Mouse (Mus musculus) lung, adult 2 months (tissue): ENCODE data around the gene 4930438A08Rik.

Source experiments
- CTCF ChIP-seq: fragments of 200-500 bp; IDR thresholded peaks from 2 replicates; pipeline ENCODE4 v1.5.1; 2011; ENCODE audit warnings: mild to moderate bottlenecking, low read length, control low read depth; ENCODE audit not compliant: insufficient read depth
- POLR2A ChIP-seq: fragments of 200-500 bp; IDR thresholded peaks from 2 replicates; pipeline ENCODE4 v1.6.1; 2011; ENCODE audit warnings: low read depth, mild to moderate bottlenecking, control low read depth, low read length, borderline replicate concordance; ENCODE audit errors: extremely low read depth

DNA sequence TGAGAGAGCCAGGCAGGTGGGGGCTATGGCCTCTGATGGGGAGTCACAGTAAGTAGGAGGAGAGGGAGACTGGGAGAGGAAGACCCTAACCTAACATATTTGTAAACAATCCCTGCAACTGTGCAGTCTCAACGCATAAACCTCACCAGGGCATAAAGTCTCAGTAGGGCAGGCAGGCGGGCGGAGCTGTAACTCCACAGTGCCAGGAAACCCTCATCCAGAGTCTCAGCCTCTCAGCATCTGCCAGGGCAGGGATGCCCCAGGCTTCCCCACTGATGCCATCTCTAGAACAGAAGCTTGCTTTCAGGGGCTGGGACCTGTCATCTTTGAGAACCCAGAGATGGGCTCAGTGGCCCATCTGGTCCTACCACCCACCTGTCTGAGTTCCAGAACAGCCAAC lies 12.3 kb upstream of the 4930438A08Rik start:
- TF ChIP-seq POLR2A: no peak
- no peak for TF ChIP-seq CTCF
